Mouse (Mus musculus) layer of hippocampus, adult 11-12 months (tissue): ENCODE data around the gene Bnip3.

Source experiments
- DNase-seq: peaks from one replicate; pipeline ENCODE4 v3.0.0; 2022; ENCODE audit warnings: low spot score

The Bnip3 gene

GRCm38 (mm10) chr7:138843421-138843820 is 65.9 kb downstream of the Bnip3 start:
- no peak for DNase-seq

DNA sequence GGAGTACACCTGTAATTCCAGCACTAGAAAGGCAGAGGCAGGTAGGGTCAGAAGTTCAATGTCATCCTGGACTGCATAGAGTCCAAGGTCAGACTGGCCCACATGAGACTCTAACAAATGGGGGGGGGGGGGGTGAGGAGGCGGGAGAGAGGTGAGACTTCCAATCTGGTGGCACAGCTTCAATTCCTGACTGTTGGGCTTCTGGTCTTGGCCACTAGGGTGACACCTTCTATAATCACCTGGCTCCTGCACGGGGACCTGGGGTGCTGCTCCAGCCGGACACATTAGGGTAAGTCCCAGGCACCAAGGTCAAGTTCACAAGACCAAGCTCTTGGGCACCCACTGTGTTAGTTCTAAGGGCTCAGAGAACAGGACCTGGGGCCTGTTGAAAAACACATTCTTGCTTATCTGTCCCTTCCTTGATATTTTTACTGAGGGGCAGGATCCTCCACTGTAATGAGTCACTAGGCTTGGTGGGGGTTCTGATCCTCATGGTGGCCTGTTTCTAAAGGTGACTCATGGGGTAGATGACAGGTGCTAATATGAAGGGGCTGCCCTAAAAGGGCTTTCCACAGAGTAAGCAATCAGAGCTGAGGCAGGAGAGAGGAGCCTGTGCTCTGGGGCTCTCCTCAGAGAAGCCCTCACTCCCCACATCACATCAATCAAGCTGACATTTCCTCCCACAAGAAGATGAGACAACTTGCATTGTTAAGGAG is 67.7 kb downstream of the Bnip3 start:
- no peak for DNase-seq
